Mouse (Mus musculus): ENCODE data around the gene Stk38. TPM values are rescaled to one million over a fixed set of nuclear protein-coding genes. Genes with fewer than 3 reads are reported as not detected.
"Not testable (repeated sequence)": the region's sequence is repeated elsewhere in the genome, so short reads cannot be mapped to it uniquely, and the experiment has no call there.

The Stk38 gene
- total RNA-seq, 2 experiments from 2014 or later = 55.0 to 76.8 TPM

DNA sequence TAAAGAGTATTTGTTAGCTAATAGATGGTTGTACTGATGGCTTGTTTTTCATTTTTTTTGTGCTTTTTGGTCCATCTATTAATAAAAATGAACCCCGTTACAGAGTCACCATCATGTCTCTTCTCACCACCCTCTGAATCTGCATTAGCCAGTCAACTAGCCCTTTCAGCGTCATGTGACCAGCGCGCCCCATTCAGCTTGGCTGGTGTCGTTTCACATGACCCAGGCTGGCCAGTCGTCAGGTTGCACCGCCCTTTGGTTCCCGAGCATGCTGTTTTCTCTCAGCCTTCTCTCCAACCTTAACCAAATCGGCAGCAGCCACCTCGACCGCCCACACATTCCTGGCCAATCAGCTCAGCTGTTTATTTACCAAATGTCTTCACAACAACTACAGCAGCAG lies 31.6 kb upstream of the Stk38 start:
- no peak for DNase-seq

DNA sequence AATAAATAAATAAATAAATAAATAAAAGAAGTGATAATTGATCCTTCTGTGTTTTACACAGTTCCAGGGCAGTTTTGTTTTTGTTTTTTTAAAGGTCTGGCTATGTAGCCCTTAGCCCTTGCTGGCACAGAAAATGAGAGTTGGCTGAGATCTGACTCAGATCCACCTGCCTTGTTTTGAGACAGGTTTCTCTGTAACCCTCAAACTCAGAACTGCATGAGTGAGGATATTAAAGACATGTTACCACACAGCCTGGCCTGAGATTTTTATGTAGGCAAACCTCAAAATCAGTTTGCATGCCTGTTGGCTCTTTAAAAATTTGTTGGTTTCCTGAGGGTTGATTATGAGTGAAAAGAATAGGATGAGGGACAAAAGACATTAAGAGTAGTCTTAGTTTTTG lies 27.7 kb upstream of the Stk38 start:
- no peak for DNase-seq

DNA sequence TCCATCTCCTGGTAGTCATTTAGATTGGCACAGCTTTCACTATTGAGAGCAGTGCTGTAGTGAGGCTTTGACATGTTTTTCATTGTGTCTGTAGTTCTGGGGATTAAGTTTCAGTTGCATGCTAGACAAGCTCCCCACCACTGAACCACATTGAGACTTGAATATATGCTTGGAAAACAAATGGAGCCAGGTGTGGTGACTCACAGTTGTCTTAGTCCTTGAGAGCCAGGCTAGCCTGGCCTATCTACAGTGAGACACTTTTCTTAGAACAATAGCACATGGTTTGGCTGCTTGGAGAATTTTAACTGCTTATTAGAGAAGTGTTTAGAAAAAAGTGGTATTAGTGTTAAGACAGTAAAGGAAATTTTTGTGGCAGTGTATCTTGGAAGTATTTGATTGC lies 26.5 kb upstream of the Stk38 start:
- no peak for DNase-seq

- no peak for DNase-seq
Observed at GRCm38 (mm10) chr17:29033569-29034061, 25.8 kb upstream of the Stk38 start.

DNA sequence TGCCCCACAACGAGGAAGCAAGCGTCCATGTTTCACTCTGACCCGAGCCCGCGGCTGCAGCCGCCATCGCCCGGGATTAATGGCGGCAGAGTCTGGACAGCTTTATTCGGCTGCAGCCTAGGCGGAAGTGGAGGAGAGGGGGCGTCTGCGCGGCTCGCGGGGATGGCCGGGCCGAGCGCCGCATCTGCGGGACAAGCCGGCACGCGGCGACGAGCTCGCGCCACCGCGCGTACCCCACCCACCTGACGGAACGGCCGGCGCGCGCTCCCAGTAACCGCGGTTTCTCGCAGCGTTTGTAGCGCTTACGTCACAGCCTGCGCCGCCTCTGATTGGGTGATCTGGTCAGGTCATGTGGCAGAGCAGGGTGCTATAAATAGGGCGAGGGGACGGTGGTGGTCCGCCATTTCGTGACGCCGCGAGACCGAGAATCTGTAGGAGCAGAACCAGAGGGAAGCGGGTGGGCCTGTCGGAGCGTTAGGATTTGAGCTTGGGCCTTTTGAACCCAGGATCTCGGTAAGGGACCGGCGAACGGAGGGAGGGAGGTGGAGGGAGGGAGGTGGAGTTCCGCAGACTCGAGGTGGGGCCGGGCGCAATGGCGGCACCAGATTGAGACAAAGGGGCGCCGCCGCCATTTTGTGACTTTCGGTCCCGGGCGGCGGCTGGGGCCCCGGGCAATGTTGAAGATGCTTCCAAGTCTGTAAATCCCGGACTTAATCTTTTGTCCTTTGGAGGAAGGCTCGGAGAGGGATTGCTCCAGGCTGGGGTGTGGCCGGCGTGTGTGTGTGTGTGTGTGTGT lies 24.7 kb upstream of the Stk38 start, which contains the start of gene Srsf3:
Srsf3 (plus strand) TSS at position 355 of the 796 bp plus-strand sequence.
- peak; percentile 99 for DNase-seq

- DNase-seq = peak; percentile 54
Observed at GRCm38 (mm10) chr17:29031771-29032273, 24.0 kb upstream of the Stk38 start.

DNA sequence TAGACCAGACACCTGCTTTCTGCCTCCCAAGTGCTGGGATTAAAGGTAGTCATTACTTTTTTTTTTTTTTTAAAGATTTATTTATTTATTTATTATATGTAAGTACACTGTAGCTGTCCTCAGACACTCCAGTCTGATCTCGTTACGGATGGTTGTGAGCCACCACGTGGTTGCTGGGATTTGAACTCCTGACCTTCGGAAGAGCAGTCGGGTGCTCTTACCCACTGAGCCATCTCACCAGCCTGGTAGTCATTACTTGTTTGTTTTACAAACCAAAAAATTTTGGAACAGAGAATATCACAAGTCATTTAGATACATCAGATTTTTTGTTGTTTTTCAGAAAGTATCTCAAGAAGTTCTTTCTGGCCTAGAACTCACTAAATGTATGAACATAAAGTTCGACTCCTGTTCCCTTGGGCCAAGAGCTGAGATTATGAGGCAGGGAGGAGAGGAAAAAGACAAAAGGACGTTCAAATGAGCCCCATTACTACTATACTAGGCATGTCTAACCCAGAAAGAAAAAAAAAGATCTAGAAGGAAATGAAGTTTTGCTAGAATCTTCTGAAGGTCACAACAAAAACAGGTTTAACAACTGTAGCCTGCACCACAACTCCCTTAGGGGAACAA lies 23.4 kb upstream of the Stk38 start:
- not testable (repeated sequence) for DNase-seq

DNA sequence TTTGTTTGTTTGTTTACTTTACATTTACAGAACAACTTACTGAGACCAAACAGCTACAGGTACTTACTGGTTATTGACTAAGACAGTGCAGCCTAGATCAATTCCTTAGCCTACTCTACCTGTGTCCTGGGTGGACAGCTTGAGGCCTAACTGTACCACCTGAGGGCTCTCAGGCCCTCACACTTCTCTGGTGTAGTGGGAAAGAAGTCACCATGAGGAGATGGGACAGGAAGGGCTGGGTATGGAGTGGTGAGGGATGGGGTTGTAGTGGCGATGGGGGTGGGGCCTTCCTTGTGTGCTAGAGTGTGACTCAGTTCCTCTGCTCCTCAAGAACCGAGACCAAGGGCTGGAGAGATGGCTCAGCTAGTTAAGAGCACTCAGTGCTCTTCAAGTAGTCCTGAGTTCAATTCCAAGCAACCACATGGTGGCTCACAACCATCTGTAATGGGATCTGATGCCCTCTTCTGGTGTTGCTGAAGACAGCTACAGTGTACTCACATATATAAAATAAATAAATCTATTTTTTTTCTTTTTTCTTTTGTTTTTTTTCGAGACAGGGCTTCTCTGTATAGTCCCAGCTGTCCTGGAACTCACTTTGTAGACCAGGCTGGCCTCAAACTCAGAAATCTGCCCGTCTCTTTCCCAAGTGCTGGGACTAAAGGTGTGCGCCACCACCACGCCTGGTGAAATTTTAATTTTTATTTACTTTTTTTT lies 22.7 kb upstream of the Stk38 start:
- no peak for DNase-seq

GRCm38 (mm10) chr17:29026652-29027356 lies 19.0 kb upstream of the Stk38 start:
- no peak for DNase-seq

DNA sequence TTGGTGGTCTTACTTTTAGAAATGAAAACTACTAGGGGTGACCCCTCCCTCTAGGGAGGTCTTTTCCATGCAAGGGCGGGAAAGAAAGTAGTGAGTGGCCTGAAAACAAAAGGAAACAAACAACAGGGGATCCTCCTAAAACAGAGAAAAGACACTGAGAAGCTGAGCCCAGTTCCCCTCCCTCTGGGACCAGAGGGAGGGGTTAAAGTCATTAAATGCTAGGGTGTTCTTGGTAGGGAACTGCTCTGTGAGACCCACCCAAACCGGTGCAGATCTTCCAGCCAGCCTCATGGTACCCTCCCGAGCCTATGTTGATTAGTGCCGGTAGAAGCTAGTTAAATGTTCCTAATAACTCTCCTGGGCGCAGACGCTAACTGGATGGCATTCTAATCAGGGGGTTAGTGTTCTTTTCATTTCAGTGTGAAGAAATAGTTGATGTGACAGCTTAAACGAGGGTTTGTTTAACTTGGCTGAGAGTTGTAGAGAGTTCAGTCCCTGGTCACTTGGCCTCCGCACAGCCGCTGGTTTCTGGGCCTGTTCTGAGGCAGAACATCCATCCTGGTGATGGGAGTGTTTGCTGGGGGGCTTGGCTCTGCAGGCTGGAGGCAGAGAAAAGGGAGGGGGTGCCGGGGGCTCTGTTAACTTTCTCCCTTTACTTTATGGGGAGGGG lies 17.2 kb upstream of the Stk38 start:
- DNase-seq = no peak

- DNase-seq = no peak
Observed at GRCm38 (mm10) chr17:29024047-29024892, 16.5 kb upstream of the Stk38 start.

GRCm38 (mm10) chr17:29023346-29023745 lies 15.6 kb upstream of the Stk38 start:
- DNase-seq = no peak

- no peak for DNase-seq
Observed at GRCm38 (mm10) chr17:29022230-29022819, 14.5 kb upstream of the Stk38 start.

- DNase-seq = no peak
Observed at GRCm38 (mm10) chr17:29020444-29020843, 12.6 kb upstream of the Stk38 start.

- DNase-seq = no peak
Observed at GRCm38 (mm10) chr17:29019391-29019790, 11.6 kb upstream of the Stk38 start.

GRCm38 (mm10) chr17:29018292-29018984 lies 10.6 kb upstream of the Stk38 start:
- no peak for DNase-seq

GRCm38 (mm10) chr17:29016705-29017104 lies 8.9 kb upstream of the Stk38 start:
- no peak for DNase-seq

- no peak for DNase-seq
Observed at GRCm38 (mm10) chr17:29015638-29016037, 7.8 kb upstream of the Stk38 start.

GRCm38 (mm10) chr17:29014235-29014634 lies 6.4 kb upstream of the Stk38 start:
- no peak for DNase-seq

Measured in adrenal gland, postnatal 10 days (tissue).